16 mouse cellular contexts compared by ENCODE assay signal in the genomic region with DNA sequence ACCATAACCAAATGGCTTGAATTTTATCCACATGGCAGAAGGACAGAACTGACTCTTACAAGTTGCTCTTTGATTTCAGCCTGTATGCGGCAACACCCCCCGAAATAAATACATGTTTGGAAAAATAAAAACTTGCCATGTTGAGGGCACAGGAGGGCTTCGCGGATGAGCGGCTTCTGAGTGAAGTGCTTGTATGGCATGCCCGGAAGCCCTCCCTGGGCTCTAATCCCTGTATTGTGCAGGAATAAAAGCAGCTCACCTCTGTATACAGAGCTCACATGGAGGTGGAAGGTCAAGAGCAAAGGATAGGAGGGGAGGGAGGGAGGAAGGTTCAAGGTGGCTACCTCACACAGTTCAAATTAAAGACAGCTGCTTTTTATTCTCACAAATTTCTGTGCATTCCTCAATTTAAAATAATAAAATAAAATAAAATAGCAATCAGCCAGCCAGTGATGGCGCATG. TPM values are rescaled to one million over a fixed set of nuclear protein-coding genes. Genes with fewer than 3 reads are reported as not detected.
A peak's percentile ranks its signal among the peaks of the same experiment; 100 is the strongest.
DNase-seq lines count a peak whose midpoint lies in the region; ATAC-seq and TF ChIP-seq lines count a peak whose summit lies in the region.
"Had no signal": no experiment of that assay in that cellular context is flagged by ENCODE, and none has a peak within 500 bp of the region (broad histone marks: within the 10 kb centered on the region; RNA-seq: fewer than 3 reads in every experiment).

No protein-coding gene starts in this region.

- 67% methylated on average over 7 of the region's 7 CpGs for WGBS in heart, adult 2 months
- WGBS in kidney, embryonic 15.5 days, result 89% methylated on average over 7 of the region's 7 CpGs
- WGBS in lung, postnatal 0 days, result 89% methylated on average over 7 of the region's 7 CpGs
- WGBS in forebrain, embryonic 13.5 days, result 65% methylated on average over 7 of the region's 7 CpGs

- H3K27ac ChIP-seq in heart, adult 2 months, result peak overlapping the region; percentile 98
- peak overlapping the region; percentile 76 for H3K27ac ChIP-seq in kidney, embryonic 15.5 days
- H3K27ac ChIP-seq in lung, postnatal 0 days (ENCODE audit: low read length), result peak overlapping the region; percentile 91
- H3K27ac ChIP-seq in forebrain, embryonic 13.5 days, result no peak overlapping the region
- H3K27ac ChIP-seq: embryonic facial prominence, embryonic 13.5 days had no signal

- 0 out of 2 replicates have a peak overlapping the region, but pooled peaks have one; percentile 11 for H3K4me3 ChIP-seq in heart, adult 2 months
- H3K4me3 ChIP-seq in kidney, embryonic 15.5 days (replicated peaks), result no peak overlapping the region
- no peak overlapping the region for H3K4me3 ChIP-seq in lung, postnatal 0 days (ENCODE audit: low read depth, low read length)
- H3K4me3 ChIP-seq in forebrain, embryonic 13.5 days, result no peak overlapping the region
- H3K4me3 ChIP-seq: embryonic facial prominence, embryonic 13.5 days; hindbrain, embryonic 13.5 days; midbrain, embryonic 10.5 days had no signal

- H3K27me3 ChIP-seq in heart, adult 2 months (ENCODE audit: control insufficient read depth, insufficient read depth, low read length), result no peaks in the 10 kb centered on the region
- no peaks in the 10 kb centered on the region for H3K27me3 ChIP-seq in kidney, embryonic 15.5 days
- H3K27me3 ChIP-seq in lung, postnatal 0 days (replicated peaks; ENCODE audit: insufficient read depth, low read length), result no peaks in the 10 kb centered on the region
- H3K27me3 ChIP-seq in forebrain, embryonic 13.5 days, result peaks cover 21% of the 10 kb centered on the region
- H3K27me3 ChIP-seq: embryonic facial prominence, embryonic 13.5 days; Patski had no signal

- H3K9ac ChIP-seq in heart, adult 2 months (ENCODE audit: low read depth, low read length), result no peak overlapping the region
- no peak overlapping the region for H3K9ac ChIP-seq in kidney, embryonic 15.5 days
- H3K9ac ChIP-seq in lung, postnatal 0 days (replicated peaks; ENCODE audit: low read depth), result no peak overlapping the region
- H3K9ac ChIP-seq in forebrain, embryonic 13.5 days, result no peak overlapping the region; the same call in 1 of the 2 replicates
- H3K9ac ChIP-seq: embryonic facial prominence, embryonic 13.5 days; forebrain, postnatal 0 days had no signal

- no peak for ATAC-seq in kidney, embryonic 15.5 days (replicated peaks; ENCODE audit: low FRiP score)
- ATAC-seq in lung, postnatal 0 days, result no peak
- ATAC-seq in forebrain, embryonic 13.5 days, result no peak
- ATAC-seq: Patski had no signal

- no peak for DNase-seq in heart, adult 2 months
- no peak for DNase-seq in heart, postnatal 10 days
- no peak for DNase-seq in kidney, adult 9 months
- DNase-seq in lung, postnatal 0 days (ENCODE audit: low spot score), result no peak
- DNase-seq in lung, postnatal 10 days, result no peak
- DNase-seq in right cerebral cortex, postnatal 10 days (ENCODE audit: low spot score in 2 of 2), result no peak
- DNase-seq: forebrain, postnatal 0 days; liver; lung, postnatal 36 days; right cerebral cortex, postnatal 25 days had no signal

- no peaks in the 10 kb centered on the region for H3K9me3 ChIP-seq in kidney, embryonic 15.5 days (replicated peaks)
- no peaks in the 10 kb centered on the region for H3K9me3 ChIP-seq in lung, postnatal 0 days (ENCODE audit: low read length)
- H3K9me3 ChIP-seq in forebrain, embryonic 13.5 days (replicated peaks), result no peaks in the 10 kb centered on the region
- H3K9me3 ChIP-seq: embryonic facial prominence, embryonic 13.5 days; hindbrain, embryonic 13.5 days; midbrain, embryonic 10.5 days had no signal

- TF ChIP-seq EP300 in heart, adult 2 months (IDR thresholded peaks at IDR 0.05; ENCODE audit: insufficient read depth, low read depth, low read length), result no peak
- TF ChIP-seq EP300 in lung, postnatal 0 days (IDR thresholded peaks at IDR 0.05), result no peak

- H3K36me3 ChIP-seq in heart, adult 2 months (ENCODE audit: control insufficient read depth, insufficient read depth, low read length), result peaks cover 39% of the 10 kb centered on the region
- H3K36me3 ChIP-seq in kidney, embryonic 15.5 days, result no peaks in the 10 kb centered on the region
- H3K36me3 ChIP-seq in lung, postnatal 0 days (ENCODE audit: insufficient read depth, low read length), result no peaks in the 10 kb centered on the region
- no peaks in the 10 kb centered on the region for H3K36me3 ChIP-seq in forebrain, embryonic 13.5 days (ENCODE audit: poor library complexity, severe bottlenecking)
- H3K36me3 ChIP-seq: embryonic facial prominence, embryonic 13.5 days; hindbrain, embryonic 13.5 days; midbrain, embryonic 10.5 days had no signal

- peaks cover 60% of the 10 kb centered on the region for H3K4me1 ChIP-seq in heart, adult 2 months (ENCODE audit: control insufficient read depth, insufficient read depth, low read length)
- H3K4me1 ChIP-seq in kidney, embryonic 15.5 days, result peaks cover 100% of the 10 kb centered on the region
- peaks cover 80% of the 10 kb centered on the region for H3K4me1 ChIP-seq in lung, postnatal 0 days (ENCODE audit: insufficient read depth, low read depth, low read length)
- H3K4me1 ChIP-seq in forebrain, embryonic 13.5 days, result peaks cover 26% of the 10 kb centered on the region

- TF ChIP-seq CTCF in heart, adult 2 months (IDR thresholded peaks at IDR 0.05), result no peak
- TF ChIP-seq CTCF in lung, postnatal 0 days (IDR thresholded peaks at IDR 0.05), result no peak

- H3K79me2 ChIP-seq in heart, adult 2 months (replicated peaks; ENCODE audit: control insufficient read depth, insufficient read depth, low read length), result peaks cover 7% of the 10 kb centered on the region

- H3K4me2 ChIP-seq in kidney, embryonic 15.5 days, result peak overlapping the region; percentile 36; the same call in 1 of the 2 replicates
- H3K4me2 ChIP-seq in lung, postnatal 0 days (replicated peaks; ENCODE audit: low read depth, low read length), result no peak overlapping the region
- no peak overlapping the region for H3K4me2 ChIP-seq in forebrain, embryonic 13.5 days
- H3K4me2 ChIP-seq: embryonic facial prominence, embryonic 13.5 days; hindbrain, embryonic 13.5 days had no signal

- TF ChIP-seq POLR2A in heart, adult 2 months (IDR thresholded peaks at IDR 0.05; ENCODE audit: insufficient read depth, low read depth, low read length), result no peak

- intact Hi-C loops in heart, adult 2 months (cut with DNase I), result loop anchor here (10.0 kb wide), 1 partner anchor 573 kb away; no protein-coding TSS in a partner anchor
- intact Hi-C loops in heart, postnatal 10 days (cut with DNase I), result no loop called here

RNA-seq across cellular contexts. Expression of a gene that starts 5.6 kb away (rescaled TPM):
- total RNA-seq in heart, adult 2 months (2021), result 100 to 1,000 TPM; 234 to 237 TPM
- polyA plus RNA-seq in heart, adult 2 months (2012; rRNA removed), result 317 and 318 TPM in 2 replicates
- 100 to 1,000 TPM; 252 to 286 TPM for total RNA-seq in heart, postnatal 10 days (2021)
- 107 and 121 TPM in 2 replicates for polyA plus RNA-seq in kidney, embryonic 15.5 days (2015; fragmentation: Nextera tagmentation; extraction: Ambion mirVana)
- polyA plus RNA-seq in lung, postnatal 0 days (2015; fragmentation: Nextera tagmentation; extraction: Ambion mirVana), result 231 and 251 TPM in 2 replicates
- polyA plus RNA-seq in forebrain, embryonic 13.5 days (2015; fragmentation: Nextera tagmentation; extraction: Ambion mirVana), result 37.1 and 42.8 TPM in 2 replicates

RNA-seq across cellular contexts. Expression of a gene that starts 22.7 kb away (rescaled TPM):
- 10 to 100 TPM; 13.4 to 16.8 TPM for total RNA-seq in heart, adult 2 months (2021)
- 29.7 and 35.6 TPM in 2 replicates for polyA plus RNA-seq in heart, adult 2 months (2012; rRNA removed)
- total RNA-seq in heart, postnatal 10 days (2021), result 10 to 100 TPM; 24.4 to 27.3 TPM
- 59.0 and 67.2 TPM in 2 replicates for polyA plus RNA-seq in kidney, embryonic 15.5 days (2015; fragmentation: Nextera tagmentation; extraction: Ambion mirVana)
- polyA plus RNA-seq in lung, postnatal 0 days (2015; fragmentation: Nextera tagmentation; extraction: Ambion mirVana), result 44.9 and 47.1 TPM in 2 replicates
- 10.9 and 12.3 TPM in 2 replicates for polyA plus RNA-seq in forebrain, embryonic 13.5 days (2015; fragmentation: Nextera tagmentation; extraction: Ambion mirVana)

RNA-seq across cellular contexts. Expression of a gene that starts 23.6 kb away (rescaled TPM):
- 1 to 10 TPM; 7.4 to 7.5 TPM for total RNA-seq in heart, adult 2 months (2021)
- 24.8 and 35.6 TPM in 2 replicates for polyA plus RNA-seq in heart, adult 2 months (2012; rRNA removed)
- total RNA-seq in heart, postnatal 10 days (2021), result 10 to 100 TPM; 58.6 to 59.7 TPM
- polyA plus RNA-seq in kidney, embryonic 15.5 days (2015; fragmentation: Nextera tagmentation; extraction: Ambion mirVana), result 130 and 139 TPM in 2 replicates
- 75.6 and 86.5 TPM in 2 replicates for polyA plus RNA-seq in lung, postnatal 0 days (2015; fragmentation: Nextera tagmentation; extraction: Ambion mirVana)
- polyA plus RNA-seq in forebrain, embryonic 13.5 days (2015; fragmentation: Nextera tagmentation; extraction: Ambion mirVana), result 15.5 and 16.3 TPM in 2 replicates

RNA-seq across cellular contexts. Expression of a gene that starts 36.0 kb away (rescaled TPM):
- total RNA-seq in heart, adult 2 months (2021), result 1 to 10 TPM; 1.3 to 1.5 TPM
- polyA plus RNA-seq in heart, adult 2 months (2012; rRNA removed), result 0.97 and 1.4 TPM in 2 replicates
- total RNA-seq in heart, postnatal 10 days (2021), result 1 to 10 TPM; 1.4 TPM
- 15.0 and 19.6 TPM in 2 replicates for polyA plus RNA-seq in kidney, embryonic 15.5 days (2015; fragmentation: Nextera tagmentation; extraction: Ambion mirVana)
- 6.4 and 6.5 TPM in 2 replicates for polyA plus RNA-seq in lung, postnatal 0 days (2015; fragmentation: Nextera tagmentation; extraction: Ambion mirVana)
- polyA plus RNA-seq in forebrain, embryonic 13.5 days (2015; fragmentation: Nextera tagmentation; extraction: Ambion mirVana), result 93.7 and 98.5 TPM in 2 replicates

RNA-seq across cellular contexts. Expression of a gene that starts 49.7 kb away (rescaled TPM):
- total RNA-seq in heart, adult 2 months (2021), result 10 to 100 TPM; 23.5 to 24.1 TPM
- 44.0 and 63.3 TPM in 2 replicates for polyA plus RNA-seq in heart, adult 2 months (2012; rRNA removed)
- total RNA-seq in heart, postnatal 10 days (2021), result 10 to 100 TPM; 36.9 to 46.3 TPM
- polyA plus RNA-seq in kidney, embryonic 15.5 days (2015; fragmentation: Nextera tagmentation; extraction: Ambion mirVana), result 119 and 121 TPM in 2 replicates
- 56.3 and 57.6 TPM in 2 replicates for polyA plus RNA-seq in lung, postnatal 0 days (2015; fragmentation: Nextera tagmentation; extraction: Ambion mirVana)
- 105 and 114 TPM in 2 replicates for polyA plus RNA-seq in forebrain, embryonic 13.5 days (2015; fragmentation: Nextera tagmentation; extraction: Ambion mirVana)
